Mouse (Mus musculus): ENCODE measurements at regions not wholly inside any gene's neighbourhood (a gene's known extent, or its start where the extent isn't known, plus 50 kb on each side); places are given as distances from the start of the nearest gene placed in this dataset.

DNA sequence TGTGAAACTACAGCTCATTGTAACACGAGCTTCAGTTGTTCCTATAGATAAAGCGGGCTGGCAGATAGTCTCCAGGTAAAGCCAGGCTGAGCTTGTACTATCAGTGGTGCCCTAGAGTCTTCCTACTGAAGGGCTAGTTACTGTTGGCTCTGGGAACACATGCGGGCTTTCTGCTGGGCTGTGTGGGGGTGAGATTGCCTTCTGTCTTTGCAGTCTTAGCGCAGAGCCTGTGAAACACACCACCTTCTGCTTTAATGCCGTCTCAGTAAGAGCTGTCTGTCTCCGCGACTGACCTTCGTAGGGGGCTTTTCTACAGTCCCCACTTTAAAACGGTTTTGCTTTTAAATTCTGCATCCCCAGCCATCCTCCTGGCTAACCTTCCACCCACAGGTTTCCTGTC, 76.7 kb downstream of the Trim29 start:
- no peak for DNase-seq (ENCODE audit: low spot score)

DNA sequence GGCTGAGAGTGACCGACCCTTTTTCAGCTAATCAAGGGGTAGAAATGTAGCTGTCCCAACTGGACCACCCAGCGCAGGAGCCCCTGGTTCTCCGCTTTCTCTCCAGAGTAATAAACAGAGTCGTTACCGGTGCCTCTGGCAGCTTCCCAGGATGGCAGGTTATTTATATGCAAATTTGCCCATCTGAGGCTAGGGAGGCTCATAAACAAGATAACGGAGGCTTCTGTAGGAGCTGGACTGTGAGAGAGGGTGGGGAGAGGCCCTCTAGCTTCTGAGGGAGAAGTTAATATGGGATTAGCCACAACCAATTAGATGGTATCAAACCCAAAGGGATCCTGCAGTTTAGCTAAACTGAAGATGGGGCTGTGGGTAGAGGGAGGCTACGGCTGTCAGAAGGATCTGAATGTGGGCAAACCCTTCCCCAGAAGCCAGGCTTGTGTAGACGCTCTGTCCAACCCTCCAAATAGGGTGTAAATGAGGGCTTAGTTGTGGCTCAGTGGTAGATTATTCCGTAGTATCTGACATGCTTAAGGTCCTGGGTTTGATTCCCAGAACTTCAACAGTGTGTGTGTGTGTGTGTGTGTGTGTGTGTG, 78.9 kb downstream of the Trim29 start:
- no peak for DNase-seq (ENCODE audit: low spot score)

DNA sequence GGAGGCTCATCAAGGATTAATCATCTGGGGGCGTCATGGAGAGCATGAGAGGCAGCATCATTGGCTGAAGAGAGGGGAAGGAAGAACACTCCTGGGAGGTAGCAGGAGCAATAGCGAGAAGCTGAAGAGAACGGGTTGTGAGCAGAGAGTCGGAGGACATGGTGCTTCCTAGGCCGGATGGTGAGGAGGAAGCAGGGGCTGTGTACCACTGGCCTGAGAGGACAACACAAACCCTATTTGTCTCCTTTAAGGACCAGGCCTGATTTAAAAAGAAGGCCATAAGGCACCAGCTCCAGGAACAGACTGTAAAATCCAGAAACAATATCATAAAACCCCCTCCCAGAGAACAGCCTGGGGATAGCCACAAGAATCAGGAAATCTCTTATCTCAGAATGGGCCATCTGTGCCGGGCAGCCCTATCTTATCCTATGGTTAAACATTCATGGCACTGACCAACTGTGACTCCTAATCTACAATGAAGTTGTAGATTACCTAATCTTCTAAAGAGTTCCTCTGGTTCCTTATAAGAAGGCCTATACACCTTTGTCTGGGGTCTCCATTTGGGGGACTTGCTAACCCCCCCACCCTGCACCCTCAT, 81.9 kb downstream of the Trim29 start:
- DNase-seq (ENCODE audit: low spot score) = no peak

DNA sequence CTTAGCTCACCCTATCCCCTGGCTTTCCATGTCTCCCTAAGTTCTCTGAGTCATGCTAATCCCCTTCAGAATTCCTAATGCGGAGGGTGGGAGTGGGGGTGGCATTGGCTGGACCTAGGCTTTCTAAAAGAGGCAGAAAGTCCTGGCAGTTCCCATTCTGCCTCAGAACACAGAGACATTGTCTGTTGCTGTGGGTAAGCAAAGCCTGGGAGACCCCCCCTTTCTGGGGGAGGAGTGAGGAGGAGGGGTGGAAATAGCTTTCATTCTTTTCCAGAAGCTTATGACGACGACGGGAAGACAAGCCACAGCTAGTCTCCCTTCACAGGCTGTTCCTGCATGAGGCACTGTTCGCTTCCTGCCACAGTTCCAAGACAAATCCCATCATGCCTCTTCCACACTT, 83.6 kb downstream of the Trim29 start:
- no peak for DNase-seq (ENCODE audit: low spot score)

DNA sequence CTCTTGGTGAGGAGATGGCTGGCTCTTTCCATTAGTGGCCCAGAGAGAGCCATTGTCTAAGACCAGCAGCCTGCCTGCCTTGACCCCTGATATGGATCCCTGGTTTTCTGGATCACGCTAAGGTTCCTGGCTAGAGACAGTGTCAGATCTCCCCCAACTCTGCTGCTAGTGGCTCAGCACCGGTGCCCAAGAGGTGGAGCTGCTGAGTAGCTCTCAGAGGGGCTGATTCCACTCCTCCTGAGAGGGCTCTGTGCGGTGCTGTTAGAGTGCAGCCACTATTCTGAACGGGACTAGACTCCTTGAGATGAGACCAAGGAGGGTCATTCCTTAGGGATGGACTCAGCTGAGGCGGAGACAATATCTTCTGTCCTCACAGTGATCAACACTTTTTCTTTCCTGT, 84.6 kb downstream of the Trim29 start:
- no peak for DNase-seq (ENCODE audit: low spot score)

DNA sequence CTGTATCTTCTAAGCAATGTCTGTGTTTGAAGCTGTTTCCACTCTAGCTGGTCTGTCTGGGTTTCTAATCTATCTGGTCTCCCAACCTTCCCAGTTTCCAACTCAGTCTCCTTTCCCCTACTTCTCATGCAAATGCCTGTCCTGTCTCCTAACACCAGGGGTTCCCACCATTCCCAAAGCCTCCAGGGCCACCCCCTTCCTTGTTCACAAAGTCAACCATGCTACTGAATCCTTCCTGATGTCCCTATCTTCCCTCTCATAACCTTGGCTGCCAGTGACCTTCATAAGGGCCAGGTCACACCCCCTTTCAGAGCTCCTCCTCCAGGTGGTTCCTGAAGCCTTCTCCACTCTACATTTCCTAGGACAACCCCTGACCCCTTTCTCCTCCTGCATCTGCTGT, 85.9 kb downstream of the Trim29 start:
- no peak for DNase-seq (ENCODE audit: low spot score)

DNA sequence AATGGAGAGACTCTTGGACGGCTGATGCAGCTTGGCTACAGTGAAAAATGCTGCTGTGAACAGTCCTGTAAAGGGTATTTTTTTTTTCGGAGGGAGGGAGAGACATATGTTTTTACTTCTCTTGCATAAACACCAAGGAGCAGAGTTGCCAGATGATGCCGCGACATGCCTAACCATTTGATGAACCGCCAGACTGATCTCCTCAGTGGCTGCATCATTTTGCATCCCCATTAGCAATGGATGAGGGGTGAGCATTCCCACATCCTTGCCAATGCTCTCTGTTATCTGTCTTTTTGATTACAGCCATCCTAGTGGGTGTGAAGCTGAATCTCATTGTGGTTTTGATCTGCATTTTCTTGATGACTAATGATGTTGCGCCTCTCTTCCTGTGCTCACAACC, 97.8 kb downstream of the Trim29 start:
- DNase-seq (ENCODE audit: low spot score) = no peak

DNA sequence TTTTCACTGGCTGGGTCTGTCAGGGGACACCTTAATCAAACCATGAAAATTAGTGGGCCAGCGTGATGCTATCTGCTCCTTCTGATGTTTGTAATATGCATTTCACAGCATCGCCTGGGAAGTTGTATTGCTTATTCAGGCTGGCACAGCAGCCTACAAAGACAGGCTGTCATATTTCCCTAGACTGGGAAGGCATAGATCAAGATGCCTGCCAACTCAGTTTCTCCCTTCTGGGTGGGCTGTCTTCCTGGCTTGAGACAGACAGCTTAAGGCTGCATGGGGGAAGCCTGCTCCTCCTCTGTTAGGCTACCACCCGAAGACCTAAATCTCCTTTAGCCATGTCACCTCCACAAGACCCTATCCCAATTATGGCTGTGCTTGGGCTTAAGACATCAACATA, 101.8 kb downstream of the Trim29 start:
- no peak for DNase-seq (ENCODE audit: low spot score)

DNA sequence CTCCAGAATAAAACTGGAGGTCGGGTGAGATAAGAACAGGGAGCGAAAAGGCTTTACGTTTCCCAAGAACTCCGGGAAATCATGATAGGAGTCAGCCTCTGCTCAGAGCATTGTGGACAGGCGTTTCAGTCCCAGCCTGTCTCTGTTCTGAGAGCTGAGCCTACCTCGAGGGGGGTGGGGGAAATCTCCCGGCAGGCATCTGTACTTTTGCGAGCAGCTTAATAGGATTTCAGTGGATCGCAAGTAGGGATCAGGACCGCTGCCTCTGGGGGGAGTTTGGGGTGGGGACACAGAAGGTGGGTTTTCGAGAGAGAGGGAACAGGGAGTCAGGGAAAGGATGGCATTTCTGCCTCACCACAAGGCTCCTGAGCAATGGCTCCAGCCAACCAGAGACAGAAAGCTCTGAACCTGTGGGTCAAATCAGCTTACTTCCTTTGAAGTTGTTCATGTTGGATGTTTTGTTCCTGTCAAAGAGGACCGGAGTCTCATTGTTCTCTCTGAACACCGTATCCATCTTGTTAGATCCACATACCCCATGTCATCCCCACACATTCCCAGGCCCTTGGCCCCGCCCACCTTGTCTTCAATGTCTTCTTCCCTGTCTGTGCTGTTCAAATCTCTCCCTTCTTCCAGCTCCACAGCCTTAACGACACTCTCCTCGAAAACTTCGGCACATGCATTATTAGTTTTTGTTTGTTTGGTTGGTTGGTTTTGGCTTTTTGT, 109.5 kb downstream of the Trim29 start:
- DNase-seq (ENCODE audit: low spot score) = no peak

DNA sequence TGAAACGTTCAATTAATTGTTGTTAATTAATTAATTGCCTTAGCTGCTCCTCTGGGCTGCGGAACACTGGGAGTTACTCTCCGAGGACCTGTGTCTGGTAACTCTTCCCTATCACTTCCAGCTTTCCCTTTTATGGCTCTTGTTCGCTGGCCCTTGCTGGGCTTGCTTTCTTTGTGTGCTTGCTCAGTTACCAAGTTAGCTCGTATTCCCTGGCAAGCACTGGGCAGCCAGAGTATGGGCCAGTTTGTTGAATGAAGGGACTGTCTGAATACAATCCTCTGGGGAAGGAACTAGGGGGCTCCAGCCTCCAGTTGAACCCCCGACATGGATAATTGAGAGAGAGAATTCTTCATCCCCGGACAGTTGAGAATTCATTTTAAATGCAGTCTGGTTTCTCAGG, 116.4 kb downstream of the Trim29 start:
- DNase-seq (ENCODE audit: low spot score) = no peak

DNA sequence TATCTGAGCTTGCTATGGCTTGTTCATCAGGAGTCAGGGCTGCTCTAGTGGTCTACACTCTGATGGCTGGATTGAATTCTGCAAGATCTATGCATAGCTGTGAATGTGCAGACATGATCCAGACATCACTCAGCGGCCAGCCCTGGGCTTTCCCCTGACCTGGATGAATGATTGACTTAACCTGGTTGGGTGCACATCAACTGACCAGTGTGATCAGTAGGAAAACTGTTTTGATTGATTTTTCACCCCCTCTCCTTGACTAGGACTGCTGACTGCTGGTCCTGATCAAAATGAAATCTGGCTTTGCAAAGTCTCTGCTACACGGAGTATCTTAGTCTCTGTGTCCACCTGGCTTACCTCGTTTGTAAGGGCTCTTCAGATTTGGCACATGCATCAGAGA, 123.3 kb downstream of the Trim29 start:
- no peak for DNase-seq (ENCODE audit: low spot score)

DNA sequence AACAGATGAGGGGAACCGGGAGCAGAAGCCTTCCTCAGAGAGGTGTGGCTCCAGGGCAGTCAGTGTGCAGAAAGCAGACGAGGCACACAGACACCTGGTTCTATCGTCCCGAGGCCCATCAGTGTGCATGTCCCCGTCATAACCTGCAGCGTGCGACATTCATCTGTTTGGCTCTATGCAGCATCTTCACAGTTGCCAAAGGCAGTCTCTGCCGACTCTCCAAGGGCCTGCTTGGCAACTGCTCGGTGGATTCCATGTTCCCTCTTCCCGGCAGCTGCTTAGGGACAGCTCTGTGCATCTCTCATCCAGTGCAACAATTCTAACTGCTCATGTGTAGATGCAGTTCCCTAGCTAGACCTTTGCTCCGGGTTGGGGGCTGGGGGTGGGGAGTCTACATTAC, 127.8 kb downstream of the Trim29 start:
- DNase-seq (ENCODE audit: low spot score) = no peak

DNA sequence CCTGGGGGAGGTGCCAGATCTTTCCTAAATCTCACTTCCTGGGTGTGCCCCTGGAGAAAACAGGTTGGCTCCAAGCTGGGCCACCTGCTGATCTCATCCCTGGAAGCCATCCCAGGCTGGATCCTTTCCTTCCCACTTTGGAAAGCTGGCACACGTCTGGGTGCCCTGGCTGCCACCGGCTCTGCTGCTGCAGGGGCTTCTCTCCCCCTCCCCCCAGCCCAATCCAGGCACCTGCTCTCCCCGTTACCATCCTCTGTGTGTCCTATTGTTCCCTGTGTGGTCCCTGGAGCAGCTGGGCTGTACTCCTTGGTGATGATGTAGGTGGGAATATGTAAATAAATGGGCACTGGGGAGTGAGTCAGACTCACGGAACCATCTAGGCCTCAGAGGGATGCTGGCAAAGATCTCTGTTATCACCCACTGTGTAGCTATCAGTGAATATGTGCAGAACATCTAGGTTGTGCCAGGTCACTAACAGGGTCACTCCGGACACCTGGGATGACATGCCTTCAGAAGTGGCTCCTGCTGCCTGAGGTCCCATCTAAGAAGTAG, 130.4 kb downstream of the Trim29 start:
- no peak for DNase-seq (ENCODE audit: low spot score)

DNA sequence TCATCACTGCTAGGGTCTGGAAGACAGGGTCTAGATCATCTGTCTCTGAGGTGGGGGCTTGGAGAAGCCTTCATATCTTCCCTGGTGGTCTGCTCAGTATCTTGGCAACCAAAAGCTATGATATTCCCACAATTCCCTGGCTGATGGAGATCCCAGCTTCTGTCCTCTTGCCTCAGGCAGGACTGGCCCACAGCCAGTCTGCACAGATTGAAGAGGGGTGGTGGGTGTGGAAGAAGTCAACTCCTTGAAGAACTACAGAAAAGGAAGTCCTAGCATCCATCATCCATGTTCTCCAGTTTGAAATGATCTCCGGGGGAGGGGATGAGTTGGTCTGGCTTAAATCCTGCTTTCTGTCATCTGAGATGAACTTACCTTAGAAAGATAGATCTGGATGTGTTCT, 134.8 kb downstream of the Trim29 start:
- no peak for DNase-seq (ENCODE audit: low spot score)

DNA sequence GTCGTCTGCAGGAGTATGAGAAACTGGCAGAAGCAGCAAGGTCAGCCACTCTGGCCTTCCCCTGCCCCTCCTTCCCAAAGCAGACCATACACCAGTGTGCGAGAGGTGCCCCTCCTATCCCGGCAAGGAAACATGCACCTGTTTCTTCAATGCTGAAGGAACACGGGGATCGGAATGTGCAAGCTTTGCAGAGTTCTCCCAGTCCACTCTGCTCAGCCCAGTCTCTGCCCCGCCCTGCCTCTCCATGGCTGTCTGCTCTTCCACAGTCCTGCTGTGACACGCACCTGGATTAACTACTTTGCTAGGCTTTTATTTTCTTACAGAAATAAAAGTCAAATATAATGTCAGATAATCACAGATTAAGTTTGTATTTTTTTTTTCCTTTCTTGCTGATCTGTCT, 136.7 kb downstream of the Trim29 start:
- DNase-seq (ENCODE audit: low spot score) = no peak

DNA sequence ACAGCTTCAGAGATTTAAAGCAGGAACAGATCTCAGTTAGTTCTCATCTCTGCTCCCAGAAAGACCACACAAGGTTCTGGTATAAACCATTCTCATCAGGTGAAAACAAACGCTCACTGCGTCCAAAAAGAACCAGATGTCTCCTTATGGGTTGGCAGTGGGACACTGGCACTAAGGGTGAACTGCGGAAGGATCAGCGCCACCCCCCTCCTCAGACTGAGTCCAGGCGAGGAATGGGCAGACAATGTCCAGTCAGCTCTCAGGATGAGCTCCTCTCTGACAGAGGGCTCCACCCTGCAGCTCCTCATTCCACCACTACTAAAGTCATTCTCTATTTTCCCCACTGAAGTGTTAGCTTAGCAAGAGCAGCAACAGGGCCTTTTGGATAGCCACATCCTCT, 138.3 kb downstream of the Trim29 start:
- DNase-seq (ENCODE audit: low spot score) = no peak

DNA sequence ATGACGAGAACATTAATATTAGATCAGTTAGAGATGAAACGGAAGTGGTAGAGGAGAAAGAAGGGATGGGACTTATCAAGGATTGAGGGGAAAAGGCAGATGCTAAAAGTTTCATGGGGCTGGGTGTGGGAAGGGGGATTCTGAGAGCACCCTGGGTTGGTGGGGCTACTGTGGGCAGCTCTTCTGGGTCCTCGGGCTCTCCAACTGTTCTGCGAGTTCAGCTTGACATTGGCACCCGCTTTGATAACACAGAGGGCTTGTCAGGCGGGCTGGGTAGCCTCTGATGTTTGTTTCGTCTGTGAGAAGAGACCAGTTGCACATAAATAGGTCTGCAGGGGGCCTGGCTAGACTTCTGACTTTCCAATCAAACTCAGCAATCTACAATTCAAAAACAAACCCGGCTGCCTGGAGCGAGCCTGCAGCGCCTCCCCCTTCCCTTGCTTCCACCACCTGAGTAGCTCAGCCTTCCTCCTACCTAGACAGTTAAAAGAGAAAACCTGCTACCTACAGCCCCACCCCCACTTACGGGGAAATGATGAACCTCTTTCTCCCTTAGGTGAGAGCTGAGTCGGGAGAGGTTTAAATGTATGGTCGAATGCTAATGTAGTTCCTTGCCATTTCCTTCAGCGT, 143.4 kb downstream of the Trim29 start:
- DNase-seq (ENCODE audit: low spot score) = no peak

DNA sequence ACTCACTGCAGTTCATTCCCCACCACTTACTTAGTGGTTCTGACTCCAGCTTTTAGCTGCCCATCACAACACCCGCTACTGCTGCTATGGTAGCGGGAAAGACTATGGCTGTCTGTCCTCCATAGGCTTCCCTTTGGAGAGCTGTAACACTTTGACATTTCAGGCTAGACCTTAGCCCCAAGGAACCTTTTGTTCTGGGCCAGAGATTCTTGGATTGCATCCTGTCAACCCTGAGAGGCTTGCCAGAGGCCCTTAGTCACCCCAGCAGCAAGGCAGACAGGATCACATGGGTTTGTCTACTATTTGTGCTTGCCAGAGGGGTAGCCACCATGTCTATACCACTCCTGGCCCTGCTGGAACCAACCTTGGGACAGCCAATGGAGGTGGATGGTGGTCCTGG, 147.1 kb downstream of the Trim29 start:
- DNase-seq (ENCODE audit: low spot score) = no peak

DNA sequence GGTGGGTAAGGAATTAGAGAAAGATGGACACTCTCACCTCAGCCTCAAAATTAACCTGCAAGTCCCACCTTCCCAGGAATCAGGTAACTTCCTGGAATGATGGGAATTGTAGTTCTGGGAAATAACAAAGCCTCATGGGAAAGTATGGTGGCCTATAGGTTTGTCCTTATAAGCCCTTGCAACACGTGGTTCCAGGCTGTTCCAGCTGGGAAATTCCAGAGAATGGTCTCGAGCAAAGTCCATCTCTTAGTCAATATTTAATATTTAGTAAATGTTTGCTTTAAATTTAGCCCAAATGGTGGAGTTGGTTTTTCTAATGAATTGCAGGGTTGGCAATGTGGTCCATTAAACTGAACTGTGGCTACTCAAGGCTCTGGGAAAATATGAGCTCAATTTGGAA, 150.5 kb downstream of the Trim29 start:
- DNase-seq (ENCODE audit: low spot score) = no peak

DNA sequence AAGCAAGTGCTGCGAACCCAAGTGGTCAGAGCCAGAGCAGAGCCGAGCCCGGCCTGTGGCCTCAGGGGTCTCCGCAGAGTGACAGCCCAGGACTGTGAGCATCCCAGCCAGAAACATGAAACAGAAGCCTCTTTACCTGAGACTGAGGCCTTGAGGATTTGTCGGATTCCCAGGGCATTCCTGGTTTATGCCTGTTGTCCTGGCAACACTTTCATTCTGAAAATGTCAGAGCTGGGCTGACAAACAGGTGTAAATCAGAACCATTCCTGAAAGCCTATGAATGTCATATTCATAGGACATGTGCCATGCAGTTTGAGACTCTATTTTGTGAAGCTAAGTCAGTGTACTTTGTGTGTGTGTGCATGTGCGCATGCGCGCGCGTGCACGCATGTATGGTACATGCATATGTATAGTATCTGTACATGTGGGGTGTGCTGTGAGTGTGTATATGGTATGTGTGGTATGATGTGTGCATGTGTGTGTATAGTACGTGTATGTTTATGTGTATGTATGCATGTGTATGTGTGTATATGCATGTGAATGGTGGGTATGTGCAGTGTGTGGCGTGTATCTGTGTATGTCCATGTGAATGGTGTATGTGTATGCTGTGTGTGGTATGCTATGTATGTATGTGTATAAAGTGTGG, 152.9 kb downstream of the Trim29 start:
- DNase-seq (ENCODE audit: low spot score) = no peak

DNA sequence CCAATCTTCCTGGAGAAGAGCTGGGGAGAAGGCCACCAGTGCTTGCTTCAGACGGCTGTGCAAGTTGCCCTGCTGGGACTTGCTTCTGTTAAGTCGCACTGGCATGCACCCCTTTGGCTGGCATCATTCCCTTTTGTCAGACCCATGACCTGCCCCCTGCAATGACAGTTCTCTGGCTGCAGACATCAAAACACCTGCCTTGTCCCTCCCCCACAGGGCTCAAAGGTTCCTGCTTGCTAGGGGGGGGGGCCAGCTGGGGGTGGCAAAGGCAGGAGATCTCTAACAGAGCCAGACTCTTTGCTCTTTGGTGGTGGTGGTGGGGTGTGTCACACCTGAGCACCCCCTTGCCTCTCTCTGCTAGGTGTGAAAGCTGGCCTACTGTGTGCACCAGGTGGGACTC, 154.5 kb downstream of the Trim29 start:
- no peak for DNase-seq (ENCODE audit: low spot score)

All from thymus, postnatal 0 days (tissue).